ENCODE assay signal across 9 mouse cellular contexts in the genomic region with DNA sequence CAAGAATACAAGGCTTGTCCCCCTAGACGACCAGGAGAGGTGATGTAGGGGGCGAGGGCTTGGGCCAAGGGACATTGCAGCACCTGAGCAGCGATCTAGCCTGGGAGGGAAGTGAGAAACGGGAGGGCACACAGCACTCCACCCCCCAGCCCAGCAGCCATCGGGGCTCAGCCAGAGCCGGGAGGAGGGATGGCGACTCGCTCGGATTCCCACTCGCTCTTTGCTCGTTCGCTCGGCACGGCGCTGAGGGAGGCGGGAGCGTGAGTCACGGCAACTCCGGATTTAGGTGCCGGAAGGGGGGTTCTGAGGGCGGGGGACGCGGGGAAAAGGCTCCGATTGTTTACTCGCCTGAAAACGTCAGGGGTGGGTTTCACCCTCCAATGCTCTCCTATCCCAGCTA. TPM values are rescaled to one million over a fixed set of nuclear protein-coding genes. Genes with fewer than 3 reads are reported as not detected.
DNase-seq lines count a peak whose midpoint lies in the region; ATAC-seq and TF ChIP-seq lines count a peak whose summit lies in the region.
"Had no signal": no experiment of that assay in that cellular context is flagged by ENCODE, and none has a peak within 500 bp of the region (broad histone marks: within the 10 kb centered on the region; RNA-seq: fewer than 3 reads in every experiment).

No protein-coding gene starts in this region.

- TF ChIP-seq CTCF in hindbrain, postnatal 0 days (IDR thresholded peaks at IDR 0.05; ENCODE audit: low read depth), result no peak
- TF ChIP-seq CTCF in liver, postnatal 0 days (IDR thresholded peaks at IDR 0.05; ENCODE audit: low read depth), result no peak

- DNase-seq in embryo, embryonic 11 days, result peak; percentile 32
- DNase-seq in embryo, embryonic 9.5 days (ENCODE audit: extremely low spot score), result no peak
- DNase-seq in 3134 (ENCODE audit: extremely low read depth, insufficient read length, low spot score), result peak; percentile 39
- peak; percentile 34 for DNase-seq in hindbrain, postnatal 0 days (ENCODE audit: low spot score)
- DNase-seq in liver, postnatal 0 days, result no peak
- no peak for DNase-seq in urinary bladder, postnatal 4 days (ENCODE audit: low spot score in 2 of 2)

- H3K4me1 ChIP-seq in embryonic facial prominence, embryonic 12.5 days, result peaks cover 46% of the 10 kb centered on the region
- H3K4me1 ChIP-seq in hindbrain, postnatal 0 days (ENCODE audit: insufficient read depth, low read length), result peaks cover 5% of the 10 kb centered on the region; the same call in 1 of the 2 replicates
- peaks cover 41% of the 10 kb centered on the region for H3K4me1 ChIP-seq in liver, postnatal 0 days (ENCODE audit: insufficient read depth)
- H3K4me1 ChIP-seq in stomach, embryonic 16.5 days (ENCODE audit: control insufficient read depth, insufficient read depth, low read length), result peaks cover 32% of the 10 kb centered on the region

- H3K27me3 ChIP-seq in embryonic facial prominence, embryonic 12.5 days, result peaks cover 57% of the 10 kb centered on the region
- peaks cover 32% of the 10 kb centered on the region for H3K27me3 ChIP-seq in hindbrain, postnatal 0 days (ENCODE audit: insufficient read depth, low read length)
- H3K27me3 ChIP-seq in liver, postnatal 0 days (ENCODE audit: insufficient read depth, low read length), result peaks cover 42% of the 10 kb centered on the region
- H3K27me3 ChIP-seq in stomach, embryonic 16.5 days (ENCODE audit: control insufficient read depth, insufficient read depth, low read length), result peaks cover 43% of the 10 kb centered on the region
- H3K27me3 ChIP-seq: Patski had no signal

- no peak for ATAC-seq in embryonic facial prominence, embryonic 12.5 days (ENCODE audit: insufficient number of reproducible peaks, insufficient read depth, low FRiP score, low TSS enrichment)
- ATAC-seq in hindbrain, postnatal 0 days, result no peak
- no peak for ATAC-seq in liver, postnatal 0 days
- ATAC-seq in stomach, embryonic 16.5 days (ENCODE audit: insufficient read depth, low FRiP score), result no peak
- ATAC-seq: Patski had no signal

- under 1% methylated on average over 26 of the region's 26 CpGs for WGBS in embryonic facial prominence, embryonic 12.5 days
- 2% methylated on average over 26 of the region's 26 CpGs for WGBS in hindbrain, postnatal 0 days
- 2% methylated on average over 26 of the region's 26 CpGs for WGBS in liver, postnatal 0 days (ENCODE audit: insufficient replicate concordance)
- under 1% methylated on average over 26 of the region's 26 CpGs for WGBS in stomach, embryonic 16.5 days

- peak overlapping the region; percentile 36 for H3K4me2 ChIP-seq in embryonic facial prominence, embryonic 12.5 days (replicated peaks)
- H3K4me2 ChIP-seq in hindbrain, postnatal 0 days (ENCODE audit: low read depth, low read length), result peak overlapping the region; percentile 36
- H3K4me2 ChIP-seq in liver, postnatal 0 days (ENCODE audit: low read depth, low read length), result peak overlapping the region; percentile 39
- H3K4me2 ChIP-seq in stomach, embryonic 16.5 days (ENCODE audit: low read depth, low read length), result peak overlapping the region; percentile 87

- no peak overlapping the region; the same call in 1 of the 2 replicates for H3K9ac ChIP-seq in embryonic facial prominence, embryonic 12.5 days
- no peak overlapping the region for H3K9ac ChIP-seq in hindbrain, postnatal 0 days (replicated peaks; ENCODE audit: low read length)
- H3K9ac ChIP-seq in liver, postnatal 0 days (replicated peaks), result no peak overlapping the region; the same call in 1 of the 2 replicates
- peak overlapping the region; percentile 48 for H3K9ac ChIP-seq in stomach, embryonic 16.5 days (ENCODE audit: low read length)

- no peak overlapping the region for H3K27ac ChIP-seq in embryonic facial prominence, embryonic 12.5 days
- H3K27ac ChIP-seq in hindbrain, postnatal 0 days, result no peak overlapping the region
- H3K27ac ChIP-seq in liver, postnatal 0 days (ENCODE audit: low read depth), result no peak overlapping the region
- H3K27ac ChIP-seq in stomach, embryonic 16.5 days (ENCODE audit: low read length), result no peak overlapping the region

- H3K36me3 ChIP-seq in embryonic facial prominence, embryonic 12.5 days, result no peaks in the 10 kb centered on the region
- H3K36me3 ChIP-seq in hindbrain, postnatal 0 days (ENCODE audit: insufficient read depth, low read length), result no peaks in the 10 kb centered on the region
- no peaks in the 10 kb centered on the region for H3K36me3 ChIP-seq in liver, postnatal 0 days (replicated peaks; ENCODE audit: insufficient read depth, low read length)
- no peaks in the 10 kb centered on the region for H3K36me3 ChIP-seq in stomach, embryonic 16.5 days (ENCODE audit: control insufficient read depth, insufficient read depth, low read length)

- peak overlapping the region; percentile 16 for H3K4me3 ChIP-seq in embryonic facial prominence, embryonic 12.5 days
- peak overlapping the region; percentile 17 for H3K4me3 ChIP-seq in hindbrain, postnatal 0 days (ENCODE audit: low read length)
- H3K4me3 ChIP-seq in liver, postnatal 0 days (ENCODE audit: low read depth, low read length), result peak overlapping the region; percentile 14; the same call in 1 of the 2 replicates
- peak overlapping the region; percentile 28 for H3K4me3 ChIP-seq in stomach, embryonic 16.5 days (replicated peaks; ENCODE audit: low read length)

- TF ChIP-seq EP300 in liver, postnatal 0 days (IDR thresholded peaks at IDR 0.05; ENCODE audit: low read depth), result no peak

- no peaks in the 10 kb centered on the region for H3K9me3 ChIP-seq in embryonic facial prominence, embryonic 12.5 days
- no peaks in the 10 kb centered on the region for H3K9me3 ChIP-seq in hindbrain, postnatal 0 days (ENCODE audit: low read length)
- no peaks in the 10 kb centered on the region for H3K9me3 ChIP-seq in liver, postnatal 0 days (ENCODE audit: low read length)
- no peaks in the 10 kb centered on the region for H3K9me3 ChIP-seq in stomach, embryonic 16.5 days (replicated peaks; ENCODE audit: control insufficient read depth, low read length)

RNA-seq across cellular contexts. Expression of a gene that starts 1.4 kb away (rescaled TPM):
- 5.6 and 7.2 TPM in 2 replicates for polyA plus RNA-seq in embryonic facial prominence, embryonic 12.5 days (2016; fragmentation: Nextera tagmentation; extraction: Ambion mirVana)
- 41.3 and 45.0 TPM in 2 replicates for total RNA-seq in hindbrain, postnatal 0 days (2014; rRNA removed)
- polyA plus RNA-seq in hindbrain, postnatal 0 days (2015; fragmentation: Nextera tagmentation; extraction: Ambion mirVana), result 46.4 and 47.7 TPM in 2 replicates
- polyA plus RNA-seq in liver, postnatal 0 days (2015; fragmentation: Nextera tagmentation; extraction: Ambion mirVana), result 1.4 and 1.5 TPM in 2 replicates
- 4.7 TPM in 2 replicates for polyA plus RNA-seq in stomach, embryonic 16.5 days (2015; fragmentation: Nextera tagmentation; extraction: Ambion mirVana)

RNA-seq across cellular contexts. Expression of a gene that starts 14.3 kb away (rescaled TPM):
- polyA plus RNA-seq in embryonic facial prominence, embryonic 12.5 days (2016; fragmentation: Nextera tagmentation; extraction: Ambion mirVana), result 335 and 342 TPM in 2 replicates
- total RNA-seq in hindbrain, postnatal 0 days (2014; rRNA removed), result 20.1 and 21.4 TPM in 2 replicates
- polyA plus RNA-seq in hindbrain, postnatal 0 days (2015; fragmentation: Nextera tagmentation; extraction: Ambion mirVana), result 173 and 181 TPM in 2 replicates
- 81.1 and 84.1 TPM in 2 replicates for polyA plus RNA-seq in liver, postnatal 0 days (2015; fragmentation: Nextera tagmentation; extraction: Ambion mirVana)
- 250 TPM in 2 replicates for polyA plus RNA-seq in stomach, embryonic 16.5 days (2015; fragmentation: Nextera tagmentation; extraction: Ambion mirVana)

RNA-seq across cellular contexts. Expression of a gene that starts 33.0 kb away (rescaled TPM):
- 13.9 and 17.4 TPM in 2 replicates for polyA plus RNA-seq in embryonic facial prominence, embryonic 12.5 days (2016; fragmentation: Nextera tagmentation; extraction: Ambion mirVana)
- 10.8 and 15.4 TPM in 2 replicates for total RNA-seq in hindbrain, postnatal 0 days (2014; rRNA removed)
- polyA plus RNA-seq in hindbrain, postnatal 0 days (2015; fragmentation: Nextera tagmentation; extraction: Ambion mirVana), result 5.7 and 6.2 TPM in 2 replicates
- 4.5 and 5.4 TPM in 2 replicates for polyA plus RNA-seq in liver, postnatal 0 days (2015; fragmentation: Nextera tagmentation; extraction: Ambion mirVana)
- 16.7 and 18.2 TPM in 2 replicates for polyA plus RNA-seq in stomach, embryonic 16.5 days (2015; fragmentation: Nextera tagmentation; extraction: Ambion mirVana)

Comparison
In these comparisons a context has a peak if more than half of its experiments do, and no peak if none do; other contexts are left out.
1. DNase-seq: peak in embryo, embryonic 11 days (single experiment), 3134 (single experiment) and hindbrain, postnatal 0 days (single experiment); none in embryo, embryonic 9.5 days (single experiment), liver, postnatal 0 days (single experiment) and urinary bladder, postnatal 4 days (0 of 2).
2. H3K4me2 ChIP-seq: peak in every context shown above with its lines; median percentile 87 in stomach, embryonic 16.5 days; 39 in liver, postnatal 0 days; 36 in embryonic facial prominence, embryonic 12.5 days; 36 in hindbrain, postnatal 0 days.
3. Peak in every context shown above with its lines, with median percentiles within 50 percentile points of each other: H3K4me3 ChIP-seq.